Mouse (Mus musculus): ENCODE data around the gene Ecsit. TPM values are rescaled to one million over a fixed set of nuclear protein-coding genes. Genes with fewer than 3 reads are reported as not detected.
"Not testable (repeated sequence)": the region's sequence is repeated elsewhere in the genome, so short reads cannot be mapped to it uniquely, and the experiment has no call there.

Gene Ecsit
- polyA plus RNA-seq, 1 experiment from 2014 or later, result 65.5 TPM

- no peak for ATAC-seq (ENCODE audit: low FRiP score)
- H3K27me3 ChIP-seq (replicated peaks), result no peaks in the 10 kb centered on the region
- H3K4me3 ChIP-seq (replicated peaks), result no peak overlapping the region
- WGBS, result 85% methylated on average over 2 of the region's 2 CpGs
- no peak overlapping the region for H3K27ac ChIP-seq (replicated peaks)
- H3K4me1 ChIP-seq, result peaks cover 27% of the 10 kb centered on the region
- no peak overlapping the region for H3K9ac ChIP-seq (replicated peaks)
- no peak overlapping the region for H3K4me2 ChIP-seq
- H3K9me3 ChIP-seq (replicated peaks), result no peaks in the 10 kb centered on the region
- peaks cover 5% of the 10 kb centered on the region; the same call in 1 of the 2 replicates for H3K36me3 ChIP-seq
These were observed 1.9 kb upstream of the Ecsit start for GRCm38 (mm10) chr9:22087034-22087618.

DNA sequence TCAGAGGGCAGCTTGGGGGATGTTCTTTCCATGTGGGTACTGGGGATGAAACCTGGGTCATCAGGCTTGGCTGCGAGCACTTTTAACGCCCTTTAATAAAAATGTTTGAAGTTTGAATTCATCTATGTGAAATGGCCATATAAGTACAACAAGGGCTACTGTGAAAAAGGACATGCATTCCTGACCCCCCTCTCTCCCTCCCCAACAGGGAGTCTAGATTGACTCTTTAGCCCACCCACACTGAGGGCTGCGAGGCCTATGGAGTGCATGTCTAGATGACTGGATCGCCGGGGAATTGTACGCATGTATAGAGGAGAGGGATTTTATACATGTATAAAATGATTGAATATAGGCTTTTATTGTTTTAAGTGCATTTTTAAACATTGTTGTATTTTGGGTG lies 774 bp upstream of the Ecsit start:
- Histone ChIP-seq H3K4me1 (peaks cover 27% of the 10 kb centered on the region), H3K36me3 (peaks cover 6% of the 10 kb centered on the region; the same call in 1 of the 2 replicates), H3K4me2 (peak overlapping the region; percentile 78), H3K4me3 (replicated peaks) (peak overlapping the region; percentile 63), H3K9ac (replicated peaks) (peak overlapping the region; percentile 65), H3K27me3 (replicated peaks) (no peaks in the 10 kb centered on the region), H3K27ac (replicated peaks) (peak overlapping the region; percentile 86), H3K9me3 (replicated peaks) (no peaks in the 10 kb centered on the region)
- WGBS, result 83% methylated on average over 6 of the region's 6 CpGs
- ATAC-seq (ENCODE audit: low FRiP score), result no peak

DNA sequence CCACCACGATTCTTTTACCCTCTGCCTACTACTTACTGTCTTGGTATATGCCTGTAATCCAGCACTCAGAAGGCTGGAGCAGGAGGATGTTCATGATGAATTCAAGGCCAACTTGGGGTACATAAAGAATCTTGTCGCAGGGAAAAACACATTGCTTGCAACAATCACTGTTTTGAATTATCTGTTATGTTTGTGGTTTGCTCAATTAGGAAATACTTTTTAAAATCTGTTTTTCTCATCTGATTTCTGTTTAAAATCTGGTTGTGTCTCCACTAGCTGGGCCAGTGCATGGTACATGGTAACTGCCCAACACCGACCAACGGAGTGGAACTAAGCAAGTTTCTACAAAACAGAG lies 594 bp downstream of the Ecsit start:
- no peaks in the 10 kb centered on the region for H3K27me3 ChIP-seq (replicated peaks)
- peaks cover 27% of the 10 kb centered on the region for H3K4me1 ChIP-seq
- H3K9me3 ChIP-seq (replicated peaks), result no peaks in the 10 kb centered on the region
- peak overlapping the region; percentile 78 for H3K4me2 ChIP-seq
- peak overlapping the region; percentile 63 for H3K4me3 ChIP-seq (replicated peaks)
- no peak for ATAC-seq (ENCODE audit: low FRiP score)
- H3K27ac ChIP-seq (replicated peaks), result peak overlapping the region; percentile 86
- peaks cover 12% of the 10 kb centered on the region; the same call in 1 of the 2 replicates for H3K36me3 ChIP-seq
- WGBS, result 32% methylated on average over 4 of the region's 4 CpGs
- peak overlapping the region; percentile 65 for H3K9ac ChIP-seq (replicated peaks)

DNA sequence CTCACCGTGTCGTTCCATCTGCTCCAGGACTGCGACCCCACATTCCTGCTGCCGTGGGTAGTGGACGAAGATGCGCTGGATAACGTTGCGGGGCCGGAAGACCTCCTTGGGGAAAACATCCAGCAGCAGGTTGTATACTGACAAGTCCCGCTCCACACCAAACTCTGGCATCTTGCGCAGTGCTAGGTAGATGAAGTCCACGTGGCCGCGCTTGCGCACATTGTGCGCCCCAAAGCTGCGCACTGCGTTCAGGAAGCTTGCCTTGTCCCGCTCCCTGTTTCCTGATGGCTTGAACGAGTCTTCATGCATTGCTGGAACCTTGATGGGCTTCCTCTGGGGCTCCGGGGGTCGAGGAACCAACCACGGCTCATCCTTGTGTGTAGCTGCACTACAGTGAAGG lies 9.0 kb downstream of the Ecsit start:
- H3K4me2 ChIP-seq, result no peak overlapping the region
- no peak overlapping the region for H3K4me3 ChIP-seq (replicated peaks)
- peaks cover 10% of the 10 kb centered on the region for H3K4me1 ChIP-seq
- no peaks in the 10 kb centered on the region for H3K9me3 ChIP-seq (replicated peaks)
- H3K9ac ChIP-seq (replicated peaks), result no peak overlapping the region
- peaks cover 44% of the 10 kb centered on the region for H3K36me3 ChIP-seq
- no peak overlapping the region for H3K27ac ChIP-seq (replicated peaks)
- H3K27me3 ChIP-seq (replicated peaks), result no peaks in the 10 kb centered on the region
- ATAC-seq (ENCODE audit: low FRiP score), result no peak
- WGBS, result 91% methylated on average over 23 of the region's 23 CpGs

GRCm38 (mm10) chr9:22075778-22076177 lies 9.5 kb downstream of the Ecsit start:
- not testable (repeated sequence) for H3K4me3 ChIP-seq (replicated peaks); H3K4me2 ChIP-seq; H3K9me3 ChIP-seq (replicated peaks); H3K9ac ChIP-seq (replicated peaks); ATAC-seq (ENCODE audit: low FRiP score); H3K27ac ChIP-seq (replicated peaks); H3K27me3 ChIP-seq (replicated peaks)
- peaks cover 44% of the 10 kb centered on the region for H3K36me3 ChIP-seq
- H3K4me1 ChIP-seq, result peaks cover 10% of the 10 kb centered on the region
- WGBS, result 77% methylated on average over 5 of the region's 5 CpGs

GRCm38 (mm10) chr9:22072276-22072675 lies 13.0 kb downstream of the Ecsit start:
- Histone ChIP-seq H3K9ac (replicated peaks) (no peak overlapping the region), H3K4me3 (replicated peaks) (no peak overlapping the region), H3K36me3 (peaks cover 42% of the 10 kb centered on the region), H3K9me3 (replicated peaks) (no peaks in the 10 kb centered on the region), H3K27ac (replicated peaks) (no peak overlapping the region), H3K4me1 (peaks cover 25% of the 10 kb centered on the region), H3K27me3 (replicated peaks) (no peaks in the 10 kb centered on the region), H3K4me2 (no peak overlapping the region)
- WGBS, result 96% methylated on average over 4 of the region's 4 CpGs
- ATAC-seq (ENCODE audit: low FRiP score), result no peak

DNA sequence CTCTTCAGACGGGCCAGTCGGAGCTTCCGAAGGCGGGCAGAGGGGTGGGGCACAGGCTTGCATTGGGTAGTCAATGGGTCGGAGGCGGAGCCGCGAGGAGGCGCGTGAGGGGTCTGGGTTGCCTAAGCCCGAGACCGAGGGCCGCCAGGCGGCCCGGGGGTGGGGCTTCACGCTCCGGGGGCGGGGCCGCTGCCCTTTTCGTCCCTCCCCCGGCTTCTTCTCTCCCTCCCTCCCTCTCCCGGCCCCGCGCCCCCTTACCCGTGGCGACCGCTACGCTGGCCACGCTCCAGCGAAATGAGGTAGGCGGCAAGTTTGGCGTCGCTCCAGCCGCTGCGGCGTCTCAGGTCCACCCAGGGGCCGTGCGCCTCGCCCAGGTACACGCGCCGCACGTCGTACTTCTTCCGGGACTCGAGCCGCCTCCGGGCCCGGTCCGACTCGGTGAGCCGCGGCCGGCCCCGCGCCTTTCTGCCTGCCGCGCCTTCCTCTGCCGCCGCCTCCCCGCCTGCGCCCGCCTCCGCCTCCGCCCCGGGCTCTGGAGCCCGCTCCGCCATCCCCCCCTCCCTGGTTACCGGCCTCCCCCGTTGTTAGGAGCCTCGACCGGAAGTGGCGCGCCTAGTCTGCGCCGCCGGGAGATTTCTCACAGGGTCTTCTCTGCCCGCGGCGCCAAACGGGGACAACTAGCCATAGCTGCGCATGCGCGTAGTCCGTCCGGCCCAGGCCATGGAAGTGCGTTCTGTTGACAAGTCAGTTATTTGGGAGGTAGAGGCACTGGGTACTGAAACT lies 14.3 kb downstream of the Ecsit start, which contains the start of the genes Gm49318 and Zfp653:
Gm49318 (minus strand) TSS at position 469 of the 783 bp plus-strand sequence.
Zfp653 (minus strand) TSS at position 586 of the 783 bp plus-strand sequence.
- Histone ChIP-seq H3K36me3 (peaks cover 38% of the 10 kb centered on the region), H3K27ac (replicated peaks) (peak within 1 kb of the TSS; percentile 98), H3K4me1 (peaks cover 25% of the 10 kb centered on the region), H3K4me2 (peak within 1 kb of the TSS; percentile 65), H3K9ac (replicated peaks) (peak within 1 kb of the TSS; percentile 96), H3K27me3 (replicated peaks) (no peaks in the 10 kb centered on the region), H3K4me3 (replicated peaks) (peak within 1 kb of the TSS; percentile 88), H3K9me3 (replicated peaks) (no peaks in the 10 kb centered on the region)
- ATAC-seq (ENCODE audit: low FRiP score), result peak; percentile 97
- under 1% methylated on average over 70 of the region's 87 CpGs for WGBS

DNA sequence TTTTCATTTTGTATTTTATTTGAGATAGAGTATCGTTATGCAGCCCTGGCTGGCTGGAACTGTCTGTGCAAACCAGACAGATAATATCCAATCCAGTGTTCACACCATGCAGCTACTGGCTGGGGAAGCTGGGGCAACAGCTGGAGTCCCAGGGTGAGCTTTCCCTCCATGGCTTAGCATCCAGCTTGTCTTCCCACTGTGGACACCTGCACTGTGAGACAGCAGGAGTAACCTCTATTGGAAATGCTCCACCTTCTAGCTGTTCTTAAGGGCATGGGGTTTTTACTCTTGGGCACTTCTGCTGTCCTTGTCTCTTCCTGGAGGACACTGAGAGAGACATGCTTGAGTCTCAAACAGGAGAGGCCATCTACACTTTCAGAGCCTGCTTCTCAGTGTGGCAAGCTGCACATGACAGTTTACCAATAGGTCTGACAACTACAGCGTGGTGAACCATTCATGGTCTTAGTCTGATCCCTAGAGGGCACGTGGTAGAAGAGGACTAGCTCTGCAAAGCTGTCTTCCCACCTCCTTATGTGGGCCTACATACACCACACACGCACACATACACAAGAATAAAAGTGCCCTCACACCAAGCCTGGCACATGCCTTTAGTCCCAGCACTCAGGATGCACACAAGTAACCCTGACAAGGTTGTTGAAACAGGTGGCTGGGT lies 15.2 kb downstream of the Ecsit start:
- WGBS, result 69% methylated on average over 4 of the region's 4 CpGs
- Histone ChIP-seq H3K27ac (replicated peaks) (peak overlapping the region; percentile 98), H3K9me3 (replicated peaks) (no peaks in the 10 kb centered on the region), H3K4me2 (peak overlapping the region; percentile 65), H3K36me3 (peaks cover 42% of the 10 kb centered on the region), H3K4me1 (peaks cover 25% of the 10 kb centered on the region), H3K27me3 (replicated peaks) (no peaks in the 10 kb centered on the region), H3K4me3 (replicated peaks) (peak overlapping the region; percentile 88), H3K9ac (replicated peaks) (peak overlapping the region; percentile 36)
- ATAC-seq (ENCODE audit: low FRiP score), result peak; percentile 25

DNA sequence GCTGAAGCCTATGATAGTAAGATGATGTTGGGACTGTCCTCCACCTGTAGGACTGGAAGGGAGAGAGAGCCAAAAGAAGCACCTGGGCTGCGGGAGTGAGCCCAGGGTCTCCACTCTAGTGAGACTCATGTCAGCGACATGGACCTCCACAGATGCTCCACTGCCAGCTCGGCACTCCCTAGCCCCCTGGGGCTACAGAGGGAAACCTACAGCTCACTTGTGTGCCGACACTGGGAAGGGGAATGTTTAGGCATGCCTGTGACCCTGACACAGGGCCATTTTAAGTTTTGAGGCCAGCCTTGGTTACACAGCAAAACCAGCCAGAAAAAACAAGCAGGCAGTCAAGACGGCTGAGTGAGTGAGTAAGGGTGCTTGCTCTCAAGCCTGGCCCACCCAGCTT lies 18.0 kb downstream of the Ecsit start:
- peaks cover 56% of the 10 kb centered on the region for H3K36me3 ChIP-seq
- no peak overlapping the region for H3K27ac ChIP-seq (replicated peaks)
- no peaks in the 10 kb centered on the region for H3K27me3 ChIP-seq (replicated peaks)

DNA sequence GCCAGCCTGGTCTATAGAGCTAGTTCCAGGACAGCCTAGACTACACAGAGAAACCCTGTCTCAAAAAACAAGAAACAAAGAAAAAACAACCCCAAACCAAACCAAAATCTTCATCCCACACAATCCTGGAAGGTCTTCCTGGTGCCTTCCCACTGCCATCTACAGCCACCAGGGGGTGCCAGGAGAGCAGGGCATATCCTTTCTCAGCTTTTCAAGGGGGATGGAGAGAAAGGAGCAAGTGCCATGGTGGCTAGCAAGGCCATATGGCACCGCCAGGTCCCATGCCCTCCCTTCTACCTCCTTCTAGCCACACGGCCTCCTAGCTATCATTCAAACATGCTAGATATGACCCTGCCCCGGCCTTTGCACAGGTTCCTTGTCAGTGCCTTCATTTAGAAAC lies 18.8 kb downstream of the Ecsit start:
- Histone ChIP-seq H3K27ac (replicated peaks) (no peak overlapping the region), H3K9ac (replicated peaks) (no peak overlapping the region), H3K27me3 (replicated peaks) (no peaks in the 10 kb centered on the region), H3K4me3 (replicated peaks) (no peak overlapping the region), H3K36me3 (peaks cover 63% of the 10 kb centered on the region), H3K4me2 (no peak overlapping the region), H3K4me1 (peaks cover 16% of the 10 kb centered on the region), H3K9me3 (replicated peaks) (no peaks in the 10 kb centered on the region)
- ATAC-seq (ENCODE audit: low FRiP score), result no peak
- 72% methylated on average over 3 of the region's 3 CpGs for WGBS

More for the DNA sequence above, 18.0 kb downstream of the Ecsit start:
- ATAC-seq (ENCODE audit: low FRiP score), result no peak
- WGBS, result 82% methylated on average over 5 of the region's 5 CpGs
- Histone ChIP-seq H3K4me2 (no peak overlapping the region), H3K9me3 (replicated peaks) (no peaks in the 10 kb centered on the region), H3K9ac (replicated peaks) (no peak overlapping the region), H3K4me1 (peaks cover 24% of the 10 kb centered on the region), H3K4me3 (replicated peaks) (no peak overlapping the region)

GRCm38 (mm10) chr9:22065642-22066041 lies 19.6 kb downstream of the Ecsit start:
- no peak for ATAC-seq (ENCODE audit: low FRiP score)
- Histone ChIP-seq H3K4me3 (replicated peaks) (no peak overlapping the region), H3K4me2 (no peak overlapping the region), H3K4me1 (peaks cover 15% of the 10 kb centered on the region), H3K36me3 (peaks cover 69% of the 10 kb centered on the region), H3K9me3 (replicated peaks) (no peaks in the 10 kb centered on the region), H3K27ac (replicated peaks) (no peak overlapping the region), H3K9ac (replicated peaks) (no peak overlapping the region), H3K27me3 (replicated peaks) (no peaks in the 10 kb centered on the region)
- 98% methylated on average over 11 of the region's 11 CpGs for WGBS
